Mouse (Mus musculus): Measurements from ENCODE around the gene Igsf21. TPM values are rescaled to one million over a fixed set of nuclear protein-coding genes. Genes with fewer than 3 reads are reported as not detected.

Gene Igsf21
- total and polyA plus RNA-seq, 2 experiments = not detected

DNA sequence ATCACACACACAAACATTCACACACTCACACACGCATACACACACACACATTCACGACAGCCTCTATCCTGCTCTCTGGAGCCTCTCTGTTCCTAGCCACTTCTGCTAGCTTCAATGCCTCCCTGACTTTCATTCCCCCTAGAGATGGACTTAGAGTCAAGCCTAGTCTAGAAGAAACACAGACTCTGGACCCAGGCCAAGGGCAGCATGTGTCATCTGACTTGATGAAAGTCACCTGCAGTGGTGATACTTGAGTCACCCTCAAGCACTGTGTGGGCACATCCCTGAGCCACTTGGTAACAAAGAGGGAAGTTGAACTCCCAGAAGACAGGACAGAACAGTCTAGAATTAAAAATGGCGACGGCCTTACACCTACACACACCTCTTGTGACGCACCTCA is 168.2 kb downstream of the Igsf21 start:
- no peak overlapping the region for H3K4me3 ChIP-seq (ENCODE audit: insufficient read depth, low read depth, low read length)
- DNase-seq (ENCODE audit: extremely low read depth, low read depth, low spot score) = no peak
- H3K27me3 ChIP-seq (ENCODE audit: control insufficient read depth, insufficient read depth, low read length) = no peaks in the 10 kb centered on the region
- no peaks in the 10 kb centered on the region for H3K4me1 ChIP-seq (ENCODE audit: control insufficient read depth, insufficient read depth, low read length)
- H3K79me2 ChIP-seq (ENCODE audit: control insufficient read depth, insufficient read depth, low read length) = no peaks in the 10 kb centered on the region
- no peak overlapping the region for H3K9ac ChIP-seq (ENCODE audit: low read depth, low read length)
- no peak for TF ChIP-seq CTCF (IDR thresholded peaks at IDR 0.05; ENCODE audit: low read depth, low read length)
- TF ChIP-seq POLR2A (IDR thresholded peaks at IDR 0.05; ENCODE audit: extremely low read depth, insufficient read depth, low read length) = no peak
- WGBS = 81% methylated on average over 5 of the region's 5 CpGs
- H3K36me3 ChIP-seq (ENCODE audit: control insufficient read depth, insufficient read depth, low read length) = no peaks in the 10 kb centered on the region
- no peak overlapping the region for H3K27ac ChIP-seq (replicated peaks; ENCODE audit: insufficient read depth, low read depth, low read length)

DNA sequence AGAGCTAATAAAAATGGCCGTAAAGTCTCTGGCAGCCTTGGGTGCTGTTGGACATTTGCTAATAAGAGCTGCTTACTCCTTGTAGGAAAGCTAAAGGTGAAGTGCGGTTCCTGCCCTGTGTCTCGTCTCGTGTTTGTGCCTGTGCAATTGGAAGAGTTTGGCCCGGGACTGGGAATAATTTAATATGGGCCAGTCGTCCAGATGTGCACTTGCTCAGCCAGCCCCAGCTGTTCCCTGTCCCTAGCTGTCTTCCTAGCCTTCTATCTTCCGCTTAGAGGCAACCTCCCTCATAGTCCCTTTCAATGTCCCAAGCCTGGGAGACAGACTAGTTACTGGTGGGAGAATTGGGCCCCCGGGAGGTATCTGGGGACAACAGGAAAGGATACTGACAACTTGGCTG is 169.0 kb downstream of the Igsf21 start:
- WGBS = 85% methylated on average over 8 of the region's 8 CpGs
- no peaks in the 10 kb centered on the region for H3K79me2 ChIP-seq (ENCODE audit: control insufficient read depth, insufficient read depth, low read length)

DNA sequence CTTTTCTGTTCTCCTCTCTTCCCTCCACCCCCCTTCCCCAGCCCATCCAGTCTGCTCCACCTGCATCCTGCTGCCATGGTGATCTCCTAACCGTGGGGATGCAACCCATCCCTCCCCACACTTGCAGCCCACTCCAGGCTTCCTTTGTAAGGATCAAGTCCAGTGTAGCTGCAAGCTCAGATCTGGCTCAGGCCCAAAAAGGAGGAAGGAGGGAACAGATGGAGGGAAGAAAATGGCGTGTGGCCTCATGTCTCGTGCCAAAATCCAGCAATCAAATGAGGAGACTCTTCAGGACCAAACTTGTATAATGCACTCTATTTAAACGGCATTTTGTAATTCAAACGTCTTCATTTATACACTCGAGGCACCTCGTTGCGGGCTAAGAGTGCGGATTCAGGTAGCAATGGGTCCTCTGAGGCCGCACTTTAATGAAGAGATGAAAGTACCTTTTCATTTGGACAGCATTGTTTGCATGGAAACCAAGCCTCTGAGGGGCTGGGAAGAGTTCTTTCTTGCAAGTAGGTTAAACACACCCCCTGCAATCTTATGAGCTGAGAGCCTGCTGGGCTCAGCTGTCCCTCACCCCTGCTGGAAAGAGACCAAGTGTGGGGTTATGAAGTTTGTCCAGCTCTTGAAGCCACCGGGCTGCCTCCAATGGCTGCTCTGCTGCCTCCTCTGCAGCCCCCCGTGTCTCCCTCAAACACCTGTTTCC is 169.6 kb downstream of the Igsf21 start:
- no peaks in the 10 kb centered on the region for H3K4me1 ChIP-seq (ENCODE audit: control insufficient read depth, insufficient read depth, low read length)
- H3K4me3 ChIP-seq (ENCODE audit: insufficient read depth, low read depth, low read length) = no peak overlapping the region
- H3K27ac ChIP-seq (replicated peaks; ENCODE audit: insufficient read depth, low read depth, low read length) = no peak overlapping the region
- H3K9ac ChIP-seq (ENCODE audit: low read depth, low read length) = no peak overlapping the region
- TF ChIP-seq POLR2A (IDR thresholded peaks at IDR 0.05; ENCODE audit: extremely low read depth, insufficient read depth, low read length) = no peak
- no peak for TF ChIP-seq CTCF (IDR thresholded peaks at IDR 0.05; ENCODE audit: low read depth, low read length)
- H3K36me3 ChIP-seq (ENCODE audit: control insufficient read depth, insufficient read depth, low read length) = no peaks in the 10 kb centered on the region
- WGBS = 81% methylated on average over 12 of the region's 12 CpGs
- no peak for DNase-seq (ENCODE audit: extremely low read depth, low read depth, low spot score)
- no peaks in the 10 kb centered on the region for H3K79me2 ChIP-seq (ENCODE audit: control insufficient read depth, insufficient read depth, low read length)
- H3K27me3 ChIP-seq (ENCODE audit: control insufficient read depth, insufficient read depth, low read length) = no peaks in the 10 kb centered on the region

More for the DNA sequence above, 169.0 kb downstream of the Igsf21 start:
- no peak overlapping the region for H3K27ac ChIP-seq (replicated peaks; ENCODE audit: insufficient read depth, low read depth, low read length)
- no peaks in the 10 kb centered on the region for H3K27me3 ChIP-seq (ENCODE audit: control insufficient read depth, insufficient read depth, low read length)
- no peak overlapping the region for H3K4me3 ChIP-seq (ENCODE audit: insufficient read depth, low read depth, low read length)
- DNase-seq (ENCODE audit: extremely low read depth, low read depth, low spot score) = no peak
- no peak overlapping the region for H3K9ac ChIP-seq (ENCODE audit: low read depth, low read length)
- no peaks in the 10 kb centered on the region for H3K36me3 ChIP-seq (ENCODE audit: control insufficient read depth, insufficient read depth, low read length)
- TF ChIP-seq CTCF (IDR thresholded peaks at IDR 0.05; ENCODE audit: low read depth, low read length) = no peak
- no peak for TF ChIP-seq POLR2A (IDR thresholded peaks at IDR 0.05; ENCODE audit: extremely low read depth, insufficient read depth, low read length)
- no peaks in the 10 kb centered on the region for H3K4me1 ChIP-seq (ENCODE audit: control insufficient read depth, insufficient read depth, low read length)

DNA sequence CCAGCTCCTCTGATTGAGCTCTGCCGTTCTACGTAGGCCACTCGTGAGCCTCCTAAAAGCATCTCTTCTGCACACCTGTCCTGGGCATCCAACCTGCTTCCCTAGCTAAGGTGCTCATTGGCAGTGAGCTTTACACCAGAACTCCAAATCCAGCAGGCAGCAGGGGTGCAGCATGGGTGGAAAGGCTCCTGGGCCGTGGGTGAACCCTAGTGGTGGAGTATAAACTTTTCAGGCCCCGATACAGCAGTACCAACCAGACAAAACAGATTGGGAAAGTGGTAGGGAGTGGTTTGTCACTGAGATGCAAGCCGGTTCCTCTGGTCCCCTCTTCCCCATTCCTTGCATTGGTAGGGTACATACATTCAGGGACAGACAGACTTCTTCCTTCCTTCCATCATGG is 170.2 kb downstream of the Igsf21 start:
- H3K9ac ChIP-seq (ENCODE audit: low read depth, low read length) = no peak overlapping the region
- H3K4me1 ChIP-seq (ENCODE audit: control insufficient read depth, insufficient read depth, low read length) = peaks cover 3% of the 10 kb centered on the region
- no peaks in the 10 kb centered on the region for H3K36me3 ChIP-seq (ENCODE audit: control insufficient read depth, insufficient read depth, low read length)
- no peak for TF ChIP-seq POLR2A (IDR thresholded peaks at IDR 0.05; ENCODE audit: extremely low read depth, insufficient read depth, low read length)
- peak; percentile 32; the same call in 1 of the 2 replicates for TF ChIP-seq CTCF (IDR thresholded peaks at IDR 0.05; ENCODE audit: low read depth, low read length)
- no peak overlapping the region for H3K4me3 ChIP-seq (ENCODE audit: insufficient read depth, low read depth, low read length)
- H3K79me2 ChIP-seq (ENCODE audit: control insufficient read depth, insufficient read depth, low read length) = no peaks in the 10 kb centered on the region
- no peak for DNase-seq (ENCODE audit: extremely low read depth, low read depth, low spot score)
- no peaks in the 10 kb centered on the region for H3K27me3 ChIP-seq (ENCODE audit: control insufficient read depth, insufficient read depth, low read length)
- WGBS = 73% methylated on average over 6 of the region's 6 CpGs
- H3K27ac ChIP-seq (replicated peaks; ENCODE audit: insufficient read depth, low read depth, low read length) = no peak overlapping the region

DNA sequence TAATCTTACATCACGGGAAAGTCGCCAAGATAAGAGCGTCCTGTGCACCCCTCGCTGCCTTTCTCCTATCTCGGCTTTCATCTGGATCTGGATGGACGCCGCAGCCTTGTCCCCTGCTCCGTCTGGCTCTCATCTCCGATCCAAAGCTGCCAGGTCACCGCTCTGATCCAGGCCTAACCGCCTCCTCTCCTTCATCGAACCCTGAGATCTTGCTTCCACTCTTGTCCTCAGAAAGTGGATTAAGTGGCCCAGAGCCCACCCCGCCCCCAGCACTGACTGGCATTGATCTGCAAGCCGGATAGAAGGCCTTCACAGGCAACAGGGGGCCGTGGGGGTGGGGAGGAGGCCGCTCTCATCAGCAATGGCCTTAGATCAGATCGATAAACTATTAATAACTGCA is 175.5 kb downstream of the Igsf21 start:
- no peak overlapping the region for H3K9ac ChIP-seq (ENCODE audit: low read depth, low read length)
- peak; percentile 54 for DNase-seq (ENCODE audit: extremely low read depth, low read depth, low spot score)
- no peak overlapping the region for H3K4me3 ChIP-seq (ENCODE audit: insufficient read depth, low read depth, low read length)
- 46% methylated on average over 17 of the region's 17 CpGs for WGBS
- no peaks in the 10 kb centered on the region for H3K27me3 ChIP-seq (ENCODE audit: control insufficient read depth, insufficient read depth, low read length)
- no peak overlapping the region for H3K27ac ChIP-seq (replicated peaks; ENCODE audit: insufficient read depth, low read depth, low read length)
- no peaks in the 10 kb centered on the region for H3K79me2 ChIP-seq (ENCODE audit: control insufficient read depth, insufficient read depth, low read length)
- TF ChIP-seq CTCF (IDR thresholded peaks at IDR 0.05; ENCODE audit: low read depth, low read length) (no peak), POLR2A (IDR thresholded peaks at IDR 0.05; ENCODE audit: extremely low read depth, insufficient read depth, low read length) (no peak)
- no peaks in the 10 kb centered on the region for H3K36me3 ChIP-seq (ENCODE audit: control insufficient read depth, insufficient read depth, low read length)
- H3K4me1 ChIP-seq (ENCODE audit: control insufficient read depth, insufficient read depth, low read length) = peaks cover 4% of the 10 kb centered on the region

DNA sequence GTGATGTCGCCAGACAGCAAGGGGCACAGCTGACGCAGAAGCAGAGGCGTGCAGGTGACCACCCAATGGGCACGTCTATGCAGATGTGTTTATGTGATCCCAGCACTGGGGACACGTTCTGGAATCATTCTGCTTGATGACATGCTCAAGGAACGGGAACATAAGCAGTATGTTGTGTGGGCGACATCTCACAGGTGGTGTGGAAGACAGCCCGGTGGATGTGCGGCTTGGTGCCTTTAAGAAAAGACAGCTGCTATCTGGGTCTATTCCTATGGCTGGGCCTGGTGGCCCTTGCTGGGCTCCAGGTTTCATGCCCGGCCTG is 176.3 kb downstream of the Igsf21 start:
- Histone ChIP-seq H3K79me2 (ENCODE audit: control insufficient read depth, insufficient read depth, low read length) (no peaks in the 10 kb centered on the region), H3K36me3 (ENCODE audit: control insufficient read depth, insufficient read depth, low read length) (no peaks in the 10 kb centered on the region), H3K27ac (replicated peaks; ENCODE audit: insufficient read depth, low read depth, low read length) (no peak overlapping the region), H3K4me3 (ENCODE audit: insufficient read depth, low read depth, low read length) (no peak overlapping the region), H3K27me3 (ENCODE audit: control insufficient read depth, insufficient read depth, low read length) (no peaks in the 10 kb centered on the region), H3K9ac (ENCODE audit: low read depth, low read length) (no peak overlapping the region), H3K4me1 (ENCODE audit: control insufficient read depth, insufficient read depth, low read length) (peaks cover 8% of the 10 kb centered on the region)
- 68% methylated on average over 10 of the region's 10 CpGs for WGBS
- DNase-seq (ENCODE audit: extremely low read depth, low read depth, low spot score) = no peak
- TF ChIP-seq POLR2A (IDR thresholded peaks at IDR 0.05; ENCODE audit: extremely low read depth, insufficient read depth, low read length) (no peak), CTCF (IDR thresholded peaks at IDR 0.05; ENCODE audit: low read depth, low read length) (no peak)
